Mouse (Mus musculus) urinary bladder, postnatal 14 days (tissue): ENCODE measurements around the gene Cpn2.

Experiments used
- DNase-seq: peaks from one replicate; pipeline ENCODE4 v3.0.0; 2021; ENCODE audit warnings: low spot score

The Cpn2 gene

DNA sequence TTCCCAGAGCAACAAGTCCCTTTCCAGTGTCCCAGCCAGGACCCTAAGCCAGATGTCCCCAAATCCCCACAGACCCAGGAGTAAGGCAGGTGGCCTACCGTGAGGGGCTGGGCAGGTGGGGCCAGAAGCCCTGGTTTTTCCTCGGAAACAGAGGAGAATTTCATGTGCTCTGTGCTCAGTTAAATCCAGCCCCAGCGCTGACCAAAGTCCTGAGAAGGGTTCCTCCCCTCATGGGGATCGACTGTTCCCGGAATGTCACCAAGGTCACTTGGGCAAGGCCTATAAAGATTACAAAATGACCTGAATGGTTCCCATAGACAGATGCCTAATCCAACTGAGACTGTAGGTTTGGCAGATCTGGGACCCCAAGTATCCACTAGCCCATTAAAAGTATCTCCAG is at the start of gene Cpn2:
Gene Cpn2, minus strand, starts transcription at position 141 of the 400 bp plus-strand sequence.
- DNase-seq = no peak

DNA sequence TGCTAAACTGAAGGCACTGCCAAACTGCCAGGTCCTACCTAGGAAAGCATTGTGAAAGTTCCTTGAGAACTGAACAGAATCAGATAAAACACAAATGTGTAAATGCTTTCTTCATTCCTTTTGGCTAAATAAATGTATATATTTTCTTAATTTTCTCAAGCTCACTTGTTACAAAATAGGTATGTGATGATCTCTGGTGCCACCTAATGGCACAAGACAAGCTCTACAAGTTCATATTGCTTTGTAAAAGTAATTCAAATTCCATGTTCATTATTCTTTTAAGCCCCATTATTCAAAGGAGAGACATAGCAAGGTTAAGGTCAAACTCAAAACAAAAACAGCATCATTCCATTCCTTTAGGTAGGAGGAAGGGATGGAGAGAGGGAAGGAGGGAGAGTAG is 46.9 kb upstream of the Cpn2 start:
- DNase-seq = no peak

- DNase-seq = no peak
Observed at GRCm38 (mm10) chr16:30310647-30311046, 43.3 kb upstream of the Cpn2 start, which contains the start of gene Gp5. Gene Gp5, minus strand, starts transcription at chr16:30310779.

DNA sequence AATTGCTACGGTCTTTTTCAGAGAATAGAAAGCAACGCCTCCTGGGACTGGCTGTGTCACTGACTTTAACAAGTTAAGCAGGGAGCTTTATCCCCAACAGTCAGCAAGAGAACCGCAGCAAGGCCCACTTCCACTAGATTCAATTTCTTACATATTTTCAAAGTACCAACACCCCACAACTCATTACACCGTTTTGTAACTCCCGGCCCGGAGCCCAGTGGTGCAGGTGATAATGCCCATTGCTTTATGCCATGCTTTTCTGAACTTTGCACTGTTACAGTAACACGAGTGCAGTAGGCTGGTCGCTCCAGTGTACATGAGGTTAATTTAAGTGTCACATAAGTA is 42.8 kb upstream of the Cpn2 start:
- no peak for DNase-seq

DNA sequence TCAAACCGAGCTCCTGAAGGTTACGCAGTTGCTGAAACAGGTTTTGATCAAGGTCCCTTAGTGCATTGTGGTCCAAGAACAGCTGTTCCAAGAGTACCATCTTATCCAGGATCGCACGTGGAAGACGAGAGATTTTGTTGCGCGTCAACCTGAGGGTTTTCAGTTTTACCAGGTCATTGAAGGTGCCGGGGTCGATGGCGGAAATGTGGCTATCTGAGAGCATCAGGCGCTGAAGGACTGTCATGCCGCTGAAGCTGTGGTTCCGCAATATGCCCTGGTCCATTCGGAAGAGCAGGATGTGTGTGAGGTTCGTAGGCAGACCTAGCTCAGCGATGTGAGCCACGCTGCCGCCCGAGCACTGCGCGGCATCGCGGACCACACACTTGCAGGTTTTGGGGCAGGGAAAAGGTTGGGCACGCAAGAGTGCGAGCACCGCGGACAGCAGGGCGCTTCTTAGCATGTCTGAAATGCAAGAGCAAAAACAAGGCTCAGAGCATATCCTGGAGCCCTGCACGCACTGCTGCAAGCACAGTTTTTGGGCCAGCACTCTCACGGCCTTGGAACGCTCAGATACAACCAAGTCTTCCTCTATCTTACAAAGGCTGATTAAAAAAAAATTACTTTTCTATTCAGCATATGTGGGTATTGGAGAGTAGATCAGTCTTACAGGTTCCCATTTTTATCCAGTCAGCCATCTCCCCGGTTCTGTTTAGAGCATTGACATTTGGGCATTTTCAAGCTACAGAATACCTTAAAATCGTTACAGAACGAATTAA is 42.3 kb upstream of the Cpn2 start:
- no peak for DNase-seq

GRCm38 (mm10) chr16:30308616-30309394 is 41.5 kb upstream of the Cpn2 start:
- DNase-seq = peak; percentile 38

DNA sequence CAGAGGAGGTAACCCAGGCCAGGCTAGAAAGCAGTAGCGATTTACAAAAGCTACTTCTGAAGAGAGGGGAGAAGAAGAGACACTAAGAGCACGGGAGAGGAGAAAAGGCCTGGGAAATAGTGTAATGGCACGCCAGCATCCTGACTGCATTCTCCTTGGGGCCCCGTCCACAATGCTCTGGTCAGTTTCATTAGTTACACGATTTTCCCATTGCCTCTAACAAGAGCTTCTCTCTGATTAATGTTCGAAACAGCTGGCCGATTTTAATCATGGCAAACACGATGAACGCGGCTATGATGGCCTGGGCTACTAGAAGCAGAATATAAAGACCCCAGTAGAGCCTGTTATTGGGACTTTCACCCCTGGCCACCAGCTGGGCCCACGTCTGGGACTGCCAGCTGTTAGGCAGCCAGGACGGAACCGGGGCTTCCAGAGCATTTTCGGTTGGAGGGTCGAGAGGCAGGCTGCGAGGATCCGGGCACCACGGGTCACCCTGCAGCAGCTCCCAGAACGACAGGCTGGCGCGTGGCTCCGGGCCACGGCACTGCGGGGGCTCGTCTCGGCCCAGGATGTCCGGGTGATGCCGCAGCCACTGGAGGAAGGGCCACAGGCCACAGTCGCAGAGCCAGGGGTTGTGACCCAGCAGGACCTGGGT is 40.8 kb upstream of the Cpn2 start:
- no peak for DNase-seq

DNA sequence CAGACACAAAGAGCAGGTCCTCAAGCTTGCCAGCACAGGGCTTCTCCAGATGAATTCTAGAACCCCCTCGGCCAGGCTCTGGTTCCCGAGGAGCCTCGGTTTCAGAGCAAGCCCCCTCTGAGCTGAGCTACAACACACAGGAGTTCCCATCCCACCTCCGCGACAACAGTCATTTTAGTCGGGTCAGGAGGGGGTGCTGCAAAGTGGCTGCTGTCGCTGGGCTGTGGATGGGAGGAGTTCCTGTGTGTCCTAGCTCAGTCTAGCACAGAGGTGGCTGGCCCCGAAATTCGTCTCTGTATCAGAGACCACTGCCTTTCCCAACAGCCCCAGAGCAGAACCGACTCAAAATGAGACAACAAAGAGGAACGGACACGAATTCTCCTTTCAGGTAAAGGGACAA is 40.0 kb upstream of the Cpn2 start:
- no peak for DNase-seq

- no peak for DNase-seq
Observed at GRCm38 (mm10) chr16:30306102-30306501, 38.8 kb upstream of the Cpn2 start.

DNA sequence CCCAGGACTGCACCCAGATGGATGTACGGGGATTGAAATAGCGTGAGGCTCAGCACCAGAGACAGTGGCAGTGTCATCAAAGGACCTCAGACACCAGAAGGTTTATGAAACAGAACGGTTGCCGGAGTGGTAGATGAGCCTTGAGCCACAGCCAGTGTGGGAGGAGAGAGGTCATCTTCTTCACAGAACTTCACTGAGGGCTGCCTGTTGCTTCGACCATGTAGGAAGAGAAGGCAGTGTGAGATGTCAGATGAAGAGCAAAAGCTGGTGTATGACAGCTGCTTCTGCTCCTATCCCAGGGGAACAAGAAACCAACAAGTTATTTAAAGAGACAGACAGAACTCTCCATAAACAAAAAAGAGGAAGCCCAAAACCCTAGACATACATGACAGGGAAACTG is 36.9 kb upstream of the Cpn2 start:
- no peak for DNase-seq

GRCm38 (mm10) chr16:30303411-30303810 is 36.1 kb upstream of the Cpn2 start:
- DNase-seq = no peak

GRCm38 (mm10) chr16:30302686-30303085 is 35.4 kb upstream of the Cpn2 start:
- no peak for DNase-seq

DNA sequence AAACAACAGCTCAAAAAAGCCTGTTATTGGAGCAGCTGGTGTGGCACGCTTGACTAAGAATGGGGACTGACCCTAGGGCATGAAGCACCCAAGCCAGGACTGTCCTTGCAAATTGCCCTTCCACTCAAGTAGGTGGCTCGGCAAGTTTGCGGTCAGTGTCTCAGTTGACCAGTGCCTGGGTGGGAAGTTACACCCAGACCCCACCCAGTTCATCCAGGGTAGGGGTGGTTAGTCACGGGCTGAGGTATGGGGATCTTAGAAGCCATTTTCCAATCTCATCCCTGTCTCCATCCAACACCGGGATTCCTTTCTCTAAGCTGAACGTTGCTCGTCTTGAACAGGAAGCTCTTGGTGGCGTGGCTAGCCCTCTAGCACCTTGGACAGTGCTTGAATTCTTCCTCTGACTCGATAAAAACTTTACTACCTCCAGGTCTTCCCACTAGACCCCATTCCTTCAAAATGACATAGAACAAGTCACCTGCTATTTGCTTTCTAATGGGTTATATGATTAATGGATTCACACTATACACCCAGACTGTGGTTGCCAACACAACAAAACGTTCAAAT is 32.5 kb upstream of the Cpn2 start:
- no peak for DNase-seq

GRCm38 (mm10) chr16:30297450-30297849 is 30.2 kb upstream of the Cpn2 start:
- no peak for DNase-seq

GRCm38 (mm10) chr16:30296601-30297275 is 29.4 kb upstream of the Cpn2 start:
- DNase-seq = no peak

- no peak for DNase-seq
Observed at GRCm38 (mm10) chr16:30295106-30295505, 27.8 kb upstream of the Cpn2 start.

DNA sequence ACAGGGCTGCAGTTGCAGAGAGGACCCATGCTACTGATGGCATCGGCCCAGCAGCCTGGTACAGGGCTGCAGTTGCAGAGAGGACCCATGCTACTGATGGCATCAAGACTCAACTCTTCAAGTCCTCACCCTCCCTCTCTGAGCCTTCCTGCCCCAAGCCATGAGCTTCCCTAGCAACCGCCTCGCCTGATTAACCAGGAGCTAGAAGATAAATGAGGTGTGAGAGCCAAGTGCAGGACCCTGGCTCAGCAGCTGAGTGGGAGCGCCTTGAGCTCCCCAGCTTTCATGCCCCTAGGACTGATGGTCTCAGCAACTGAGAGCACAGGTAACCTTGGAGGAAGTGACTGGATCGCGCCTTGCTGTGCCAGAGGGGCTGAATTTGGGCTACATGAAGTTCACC is 23.1 kb upstream of the Cpn2 start:
- DNase-seq = no peak

DNA sequence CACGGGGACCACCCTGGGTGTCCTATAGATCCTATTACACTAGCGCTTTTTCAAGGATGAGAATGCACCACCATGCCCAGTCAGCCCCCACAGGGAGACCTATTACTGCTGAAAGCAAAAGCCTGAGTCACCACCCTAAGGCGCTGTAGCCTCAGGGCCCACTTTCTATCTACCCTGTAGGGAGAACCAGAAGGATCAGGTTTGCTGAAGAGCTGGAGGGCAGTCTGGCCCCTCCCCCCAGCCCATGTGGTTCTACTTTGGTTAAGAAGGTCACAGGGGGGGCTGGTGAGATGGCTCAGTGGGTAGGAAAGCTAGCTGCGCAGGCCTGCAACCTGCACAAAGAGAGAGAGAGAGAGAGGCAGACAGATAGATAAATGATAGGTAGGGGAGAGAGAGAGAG is 18.4 kb upstream of the Cpn2 start:
- DNase-seq = no peak

GRCm38 (mm10) chr16:30283743-30284337 is 16.5 kb upstream of the Cpn2 start:
- peak; percentile 33 for DNase-seq

DNA sequence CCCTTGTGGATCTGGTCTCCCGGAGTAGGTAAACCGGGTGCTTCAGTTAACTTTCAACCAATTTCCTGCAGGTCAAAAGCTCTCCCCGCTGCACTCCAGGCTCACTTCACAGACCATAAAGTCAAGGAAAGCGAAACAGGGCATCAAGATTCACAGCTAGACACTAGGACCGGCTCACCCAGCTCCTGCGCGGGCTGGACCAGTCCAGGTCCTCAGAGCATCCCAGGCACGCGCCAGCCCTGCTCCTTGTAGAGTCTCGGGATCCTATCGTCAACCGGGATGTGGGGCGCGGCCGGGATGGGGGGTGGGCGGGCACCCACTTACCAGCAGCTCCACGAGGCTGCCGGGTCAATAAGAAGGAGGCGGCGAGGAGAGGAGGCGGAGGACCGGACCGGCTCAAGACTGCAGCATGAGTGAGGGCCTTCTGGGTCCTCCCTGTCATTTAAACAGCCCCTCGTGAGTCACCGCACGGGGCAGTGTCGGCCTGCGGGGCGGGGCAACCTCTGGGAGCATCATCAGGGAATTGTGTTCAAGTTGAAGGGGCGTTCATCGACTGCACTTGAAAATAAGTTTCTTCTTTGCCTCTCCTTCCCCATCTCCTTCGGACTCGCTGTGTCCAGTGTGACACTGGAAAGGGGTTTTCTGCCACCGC is 15.7 kb upstream of the Cpn2 start, which contains the start of gene Lrrc15:
Gene Lrrc15, minus strand, starts transcription at position 413 of the 652 bp plus-strand sequence.
- no peak for DNase-seq

DNA sequence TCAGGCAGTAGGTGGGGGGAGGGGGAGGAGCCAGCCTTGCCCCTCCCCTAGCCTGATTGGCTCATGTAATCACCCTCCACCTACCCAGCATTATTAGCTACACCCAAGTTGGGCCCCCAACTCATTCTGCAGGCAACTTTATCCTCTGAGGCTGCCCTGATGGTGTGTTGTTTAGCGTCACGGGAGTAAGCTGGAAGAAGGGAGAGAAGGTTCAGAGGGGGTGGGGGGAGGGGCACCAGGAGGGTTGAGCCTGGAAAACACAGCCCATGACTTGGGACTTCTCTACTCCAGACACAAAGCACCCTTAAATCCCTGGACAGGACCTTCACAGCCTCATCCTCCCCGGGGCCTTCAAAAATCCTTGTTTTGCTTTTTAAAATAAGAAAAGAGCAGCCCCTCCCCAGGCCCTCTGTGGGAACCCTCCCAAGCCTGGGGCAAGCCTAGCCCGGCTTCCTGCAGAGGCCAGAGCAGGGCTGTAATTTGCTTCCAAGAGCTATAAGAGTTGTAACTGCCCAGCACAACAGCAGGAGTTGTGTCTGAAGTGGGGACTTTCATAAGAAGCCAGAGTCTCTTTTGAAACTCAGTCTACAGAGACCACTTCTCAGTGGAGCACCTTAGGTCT is 13.5 kb upstream of the Cpn2 start:
- no peak for DNase-seq
